Mouse (Mus musculus): ENCODE measurements around the gene Dcaf1. TPM values are rescaled to one million over a fixed set of nuclear protein-coding genes. Genes with fewer than 3 reads are reported as not detected.

Dcaf1 gene
- polyA plus RNA-seq (2015; fragmentation: Nextera tagmentation; extraction: Ambion mirVana) = 19.4 and 22.9 TPM in 2 replicates

DNA sequence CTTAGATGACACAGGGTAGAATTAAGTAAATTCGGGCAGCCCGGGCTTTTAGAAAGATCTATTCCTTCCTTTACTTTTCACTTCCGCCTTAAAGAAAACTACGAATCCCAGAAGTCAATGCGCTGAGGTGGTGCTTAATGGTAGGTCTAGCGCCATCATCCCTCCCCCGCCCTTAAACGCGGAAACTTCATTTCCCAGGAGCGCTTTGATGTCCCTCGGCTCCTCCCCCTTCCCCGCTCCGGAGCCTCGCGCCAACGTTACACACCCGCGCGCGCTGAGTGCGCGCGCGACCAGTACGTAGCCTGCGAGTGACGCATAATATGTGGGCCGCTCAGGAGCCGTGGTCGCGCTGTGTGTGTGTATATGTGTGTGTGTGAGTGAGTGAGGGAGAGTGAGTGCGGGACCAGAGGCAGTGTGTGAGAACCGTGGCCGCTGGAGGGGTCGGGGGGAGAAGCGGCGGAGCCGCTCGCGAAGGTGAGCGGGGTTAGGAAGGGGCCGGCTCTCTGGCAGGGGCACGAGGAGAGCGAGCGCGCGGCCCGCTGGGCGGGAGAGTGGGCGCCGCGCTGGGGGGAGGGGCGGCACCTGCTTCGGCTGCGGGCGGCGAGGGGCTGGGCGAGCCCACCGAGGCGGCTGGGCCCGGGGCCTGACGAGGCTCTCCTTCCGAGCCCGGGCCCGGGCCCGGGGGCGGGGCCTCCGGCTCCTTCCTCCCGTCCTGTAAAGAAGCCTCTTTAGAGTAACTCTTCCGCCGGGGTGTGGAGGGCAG is at the start of gene Dcaf1:
Gene Dcaf1 (plus strand): TSS at position 257 of the 763 bp plus-strand sequence.
- H3K27me3 ChIP-seq (ENCODE audit: control insufficient read depth, insufficient read depth, low read depth, low read length) = no peaks in the 10 kb centered on the region
- peak; percentile 98 for ATAC-seq (ENCODE audit: low read depth)
- H3K36me3 ChIP-seq (ENCODE audit: control insufficient read depth, insufficient read depth, low read length) = no peaks in the 10 kb centered on the region
- H3K4me1 ChIP-seq (replicated peaks; ENCODE audit: control insufficient read depth, insufficient read depth, low read length) = no peaks in the 10 kb centered on the region
- under 1% methylated on average over 68 of the region's 71 CpGs for WGBS
- H3K4me2 ChIP-seq (ENCODE audit: low read depth, low read length) = peak within 1 kb of the TSS; percentile 82
- H3K27ac ChIP-seq (ENCODE audit: low read length) = peak within 1 kb of the TSS; percentile 86
- H3K9ac ChIP-seq (ENCODE audit: low read length) = peak within 1 kb of the TSS; percentile 81
- peaks cover 4% of the 10 kb centered on the region; the same call in 1 of the 2 replicates for H3K9me3 ChIP-seq (ENCODE audit: control insufficient read depth, low read length)
- peak within 1 kb of the TSS; percentile 71 for H3K4me3 ChIP-seq (ENCODE audit: low read length)

DNA sequence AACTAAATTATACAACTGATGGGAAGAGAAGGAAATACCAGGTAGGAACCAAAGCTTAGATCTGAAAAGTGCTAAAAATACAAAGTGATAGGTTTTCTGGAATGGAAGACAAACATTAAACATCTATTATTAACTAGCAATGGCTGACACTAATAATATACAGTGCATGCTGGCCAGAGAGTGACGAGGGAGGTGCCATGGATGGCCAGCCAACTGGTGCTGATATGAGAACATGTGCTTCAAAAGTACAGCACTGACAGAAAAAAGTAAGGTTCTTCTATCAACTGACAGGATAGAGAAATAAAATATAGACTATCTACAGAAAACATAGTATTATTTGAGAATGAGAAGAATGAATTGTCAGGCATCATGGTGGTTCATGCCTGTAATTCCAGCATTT is 45.6 kb upstream of the Dcaf1 start:
- H3K9ac ChIP-seq (ENCODE audit: low read length) = no peak overlapping the region
- H3K4me2 ChIP-seq (ENCODE audit: low read depth, low read length) = no peak overlapping the region
- no peak overlapping the region for H3K27ac ChIP-seq (ENCODE audit: low read length)
- H3K36me3 ChIP-seq (ENCODE audit: control insufficient read depth, insufficient read depth, low read length) = no peaks in the 10 kb centered on the region
- no peak for ATAC-seq (ENCODE audit: low read depth)
- H3K27me3 ChIP-seq (ENCODE audit: control insufficient read depth, insufficient read depth, low read depth, low read length) = no peaks in the 10 kb centered on the region
- no peak overlapping the region for H3K4me3 ChIP-seq (ENCODE audit: low read length)
- H3K4me1 ChIP-seq (replicated peaks; ENCODE audit: control insufficient read depth, insufficient read depth, low read length) = no peaks in the 10 kb centered on the region
- H3K9me3 ChIP-seq (ENCODE audit: control insufficient read depth, low read length) = no peaks in the 10 kb centered on the region
- WGBS = 92% methylated on average over 1 of the region's 1 CpGs

DNA sequence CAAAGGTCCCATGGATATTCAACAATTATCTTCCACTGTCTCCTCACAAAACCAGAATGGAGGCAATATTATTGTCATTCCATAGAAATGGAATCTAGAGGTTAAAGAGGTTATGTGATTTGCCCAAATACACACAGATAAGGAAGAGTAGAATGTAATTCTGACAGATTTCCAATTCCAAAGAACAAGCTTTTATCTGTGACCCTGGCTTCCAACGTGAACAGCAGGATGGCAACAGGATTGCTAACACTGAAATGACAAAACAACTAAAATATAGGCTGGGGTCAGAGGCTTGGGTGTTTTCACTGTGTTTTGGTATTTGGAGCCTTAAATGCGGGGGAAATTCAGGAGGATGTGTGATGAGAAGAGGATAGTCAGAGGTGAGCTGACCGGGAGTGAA is 44.3 kb upstream of the Dcaf1 start:
- no peaks in the 10 kb centered on the region for H3K9me3 ChIP-seq (ENCODE audit: control insufficient read depth, low read length)
- H3K27me3 ChIP-seq (ENCODE audit: control insufficient read depth, insufficient read depth, low read depth, low read length) = no peaks in the 10 kb centered on the region
- no peak for ATAC-seq (ENCODE audit: low read depth)
- no peaks in the 10 kb centered on the region for H3K36me3 ChIP-seq (ENCODE audit: control insufficient read depth, insufficient read depth, low read length)
- H3K4me1 ChIP-seq (replicated peaks; ENCODE audit: control insufficient read depth, insufficient read depth, low read length) = no peaks in the 10 kb centered on the region
- no peak overlapping the region for H3K4me2 ChIP-seq (ENCODE audit: low read depth, low read length)
- WGBS = 77% methylated on average over 3 of the region's 3 CpGs
- H3K27ac ChIP-seq (ENCODE audit: low read length) = no peak overlapping the region
- no peak overlapping the region for H3K4me3 ChIP-seq (ENCODE audit: low read length)
- no peak overlapping the region for H3K9ac ChIP-seq (ENCODE audit: low read length)

DNA sequence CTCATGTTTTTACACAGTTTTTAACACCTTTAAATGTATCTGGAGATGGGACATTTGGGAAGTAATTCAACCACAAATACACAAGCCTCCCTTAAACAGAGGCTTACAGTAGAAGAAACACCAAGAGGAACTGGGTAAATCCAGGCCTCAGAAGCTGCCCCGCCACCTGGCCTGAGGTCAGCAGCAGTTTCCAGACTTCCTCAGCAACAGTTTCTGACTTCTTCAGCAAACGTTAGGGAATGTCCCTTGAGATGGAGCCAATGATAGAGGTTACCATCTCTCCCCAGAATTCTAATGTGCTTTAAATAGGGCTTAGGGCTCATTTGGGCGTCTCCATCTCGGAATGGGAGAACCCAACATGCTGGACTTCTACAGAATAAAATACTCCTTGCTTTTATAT is 43.4 kb upstream of the Dcaf1 start:
- Histone ChIP-seq H3K27me3 (ENCODE audit: control insufficient read depth, insufficient read depth, low read depth, low read length) (no peaks in the 10 kb centered on the region), H3K9me3 (ENCODE audit: control insufficient read depth, low read length) (no peaks in the 10 kb centered on the region), H3K4me3 (ENCODE audit: low read length) (no peak overlapping the region), H3K9ac (ENCODE audit: low read length) (no peak overlapping the region), H3K4me2 (ENCODE audit: low read depth, low read length) (no peak overlapping the region), H3K4me1 (replicated peaks; ENCODE audit: control insufficient read depth, insufficient read depth, low read length) (no peaks in the 10 kb centered on the region), H3K27ac (ENCODE audit: low read length) (no peak overlapping the region), H3K36me3 (ENCODE audit: control insufficient read depth, insufficient read depth, low read length) (no peaks in the 10 kb centered on the region)
- no peak for ATAC-seq (ENCODE audit: low read depth)
- 79% methylated on average over 4 of the region's 4 CpGs for WGBS

DNA sequence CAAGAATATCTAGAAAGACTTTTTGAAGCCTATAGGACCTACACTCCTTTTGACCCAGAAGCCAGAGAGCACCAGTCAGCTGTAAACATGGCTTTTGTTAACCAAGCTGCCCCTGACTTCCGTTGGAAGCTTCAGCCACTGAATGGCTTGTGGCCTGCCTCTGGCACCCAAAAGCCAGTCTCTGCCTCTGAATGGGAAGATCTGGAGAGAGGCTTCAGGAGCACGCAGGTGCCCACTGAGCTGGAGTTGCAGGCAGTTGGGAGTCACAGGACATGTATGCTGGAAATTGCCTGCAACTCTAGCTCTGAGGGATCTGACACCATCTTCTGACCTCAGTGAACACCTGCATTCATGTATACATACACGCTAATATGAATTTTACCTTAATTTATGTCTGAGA is 41.6 kb upstream of the Dcaf1 start:
- WGBS = 85% methylated on average over 3 of the region's 3 CpGs
- ATAC-seq (ENCODE audit: low read depth) = no peak
- Histone ChIP-seq H3K27ac (ENCODE audit: low read length) (no peak overlapping the region), H3K4me2 (ENCODE audit: low read depth, low read length) (no peak overlapping the region), H3K9ac (ENCODE audit: low read length) (no peak overlapping the region), H3K4me1 (replicated peaks; ENCODE audit: control insufficient read depth, insufficient read depth, low read length) (no peaks in the 10 kb centered on the region), H3K36me3 (ENCODE audit: control insufficient read depth, insufficient read depth, low read length) (no peaks in the 10 kb centered on the region), H3K9me3 (ENCODE audit: control insufficient read depth, low read length) (no peaks in the 10 kb centered on the region), H3K27me3 (ENCODE audit: control insufficient read depth, insufficient read depth, low read depth, low read length) (no peaks in the 10 kb centered on the region), H3K4me3 (ENCODE audit: low read length) (no peak overlapping the region)

DNA sequence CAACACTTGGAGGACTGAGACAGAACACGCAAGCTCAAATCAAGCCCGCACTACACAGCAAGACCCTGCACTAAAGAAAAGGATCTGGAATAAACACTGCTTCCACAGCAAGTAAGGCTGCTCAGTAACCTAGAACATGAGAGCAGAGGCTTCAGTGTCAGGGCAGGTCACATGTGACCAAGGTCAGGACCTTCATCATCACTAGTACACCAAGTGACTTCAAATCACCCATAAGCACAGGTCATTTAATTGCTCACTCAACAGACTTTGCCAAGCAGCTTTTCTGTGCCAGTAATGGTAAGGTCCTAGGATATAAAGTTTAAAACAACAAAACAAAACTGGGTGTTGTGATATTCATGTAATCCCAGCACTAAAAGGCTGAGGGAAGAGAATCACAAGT is 38.1 kb upstream of the Dcaf1 start:
- H3K27ac ChIP-seq (ENCODE audit: low read length) = no peak overlapping the region
- H3K4me1 ChIP-seq (replicated peaks; ENCODE audit: control insufficient read depth, insufficient read depth, low read length) = peaks cover 5% of the 10 kb centered on the region; the same call in 1 of the 2 replicates
- H3K27me3 ChIP-seq (ENCODE audit: control insufficient read depth, insufficient read depth, low read depth, low read length) = no peaks in the 10 kb centered on the region
- H3K36me3 ChIP-seq (ENCODE audit: control insufficient read depth, insufficient read depth, low read length) = no peaks in the 10 kb centered on the region
- H3K9me3 ChIP-seq (ENCODE audit: control insufficient read depth, low read length) = no peaks in the 10 kb centered on the region
- 94% methylated on average over 2 of the region's 2 CpGs for WGBS
- H3K9ac ChIP-seq (ENCODE audit: low read length) = no peak overlapping the region
- H3K4me3 ChIP-seq (ENCODE audit: low read length) = no peak overlapping the region
- H3K4me2 ChIP-seq (ENCODE audit: low read depth, low read length) = no peak overlapping the region
- no peak for ATAC-seq (ENCODE audit: low read depth)

DNA sequence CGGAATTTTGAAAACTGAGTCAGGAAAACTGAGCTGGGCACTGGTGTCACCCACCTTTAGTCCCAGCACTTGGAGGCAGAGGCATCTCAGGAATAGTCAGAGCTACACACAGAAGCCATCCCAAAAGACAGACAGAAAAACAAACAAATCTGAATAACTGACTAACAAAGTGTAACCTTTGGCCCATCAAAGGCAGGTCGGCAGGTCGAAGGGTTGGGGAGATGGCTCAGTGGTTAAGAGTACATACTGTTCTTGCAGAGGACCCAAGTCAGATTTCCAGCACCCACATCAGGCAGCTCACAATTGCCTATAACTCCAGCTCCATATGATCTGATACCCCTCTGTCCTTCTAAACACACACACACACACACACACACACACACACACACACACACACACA is 36.5 kb upstream of the Dcaf1 start:
- H3K9ac ChIP-seq (ENCODE audit: low read length) = no peak overlapping the region
- no peak overlapping the region for H3K27ac ChIP-seq (ENCODE audit: low read length)
- peaks cover 8% of the 10 kb centered on the region; the same call in 1 of the 2 replicates for H3K4me1 ChIP-seq (replicated peaks; ENCODE audit: control insufficient read depth, insufficient read depth, low read length)
- H3K4me2 ChIP-seq (ENCODE audit: low read depth, low read length) = no peak overlapping the region
- H3K4me3 ChIP-seq (ENCODE audit: low read length) = no peak overlapping the region
- 52% methylated on average over 3 of the region's 3 CpGs for WGBS
- H3K36me3 ChIP-seq (ENCODE audit: control insufficient read depth, insufficient read depth, low read length) = no peaks in the 10 kb centered on the region
- no peaks in the 10 kb centered on the region for H3K9me3 ChIP-seq (ENCODE audit: control insufficient read depth, low read length)
- no peaks in the 10 kb centered on the region for H3K27me3 ChIP-seq (ENCODE audit: control insufficient read depth, insufficient read depth, low read depth, low read length)
- ATAC-seq (ENCODE audit: low read depth) = no peak

DNA sequence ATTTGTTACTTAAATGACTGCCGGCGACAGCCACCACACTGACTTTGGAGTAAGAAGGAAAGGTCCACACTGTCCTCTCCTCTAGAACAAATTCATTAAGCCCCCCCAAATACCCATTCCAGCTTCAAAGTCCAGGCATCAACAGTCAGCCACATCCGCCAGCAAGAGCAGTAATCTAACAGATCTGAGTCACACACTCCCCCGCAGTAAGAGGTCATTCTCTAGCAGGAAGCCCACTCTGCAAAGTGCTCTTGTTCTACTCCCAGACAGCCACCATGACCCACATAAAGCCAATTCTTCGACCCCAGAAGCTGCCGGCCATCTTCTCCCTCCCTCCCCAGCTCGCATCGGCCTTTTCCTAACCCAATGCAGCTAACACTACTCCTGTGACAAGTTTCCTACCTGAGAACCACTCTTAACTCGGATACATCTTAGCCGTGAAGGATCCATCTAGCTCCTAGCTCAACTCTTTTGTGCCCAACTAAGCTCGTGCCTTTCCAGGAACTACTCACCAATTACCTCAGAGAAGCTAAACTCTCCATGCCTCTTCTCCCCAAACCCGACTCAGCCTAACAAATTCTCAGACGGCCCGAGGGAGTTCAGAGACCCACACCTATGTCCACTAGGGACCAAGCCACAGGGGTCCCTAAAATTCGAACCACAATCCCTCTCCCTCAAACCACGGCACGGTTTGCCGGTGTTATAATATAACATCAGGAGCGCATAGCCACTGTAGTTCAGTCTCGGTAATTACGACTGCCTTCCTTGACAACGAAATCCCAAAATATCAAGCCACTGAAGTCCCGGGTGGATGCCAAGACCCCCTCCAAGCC is 33.5 kb upstream of the Dcaf1 start:
- Histone ChIP-seq H3K4me2 (ENCODE audit: low read depth, low read length) (peak overlapping the region; percentile 93), H3K9ac (ENCODE audit: low read length) (peak overlapping the region; percentile 98), H3K36me3 (ENCODE audit: control insufficient read depth, insufficient read depth, low read length) (no peaks in the 10 kb centered on the region), H3K4me3 (ENCODE audit: low read length) (peak overlapping the region; percentile 86), H3K27me3 (ENCODE audit: control insufficient read depth, insufficient read depth, low read depth, low read length) (no peaks in the 10 kb centered on the region), H3K9me3 (ENCODE audit: control insufficient read depth, low read length) (no peaks in the 10 kb centered on the region), H3K27ac (ENCODE audit: low read length) (peak overlapping the region; percentile 81), H3K4me1 (replicated peaks; ENCODE audit: control insufficient read depth, insufficient read depth, low read length) (peaks cover 8% of the 10 kb centered on the region; the same call in 1 of the 2 replicates)
- ATAC-seq (ENCODE audit: low read depth) = peak; percentile 13
- WGBS = 6% methylated on average over 23 of the region's 23 CpGs

DNA sequence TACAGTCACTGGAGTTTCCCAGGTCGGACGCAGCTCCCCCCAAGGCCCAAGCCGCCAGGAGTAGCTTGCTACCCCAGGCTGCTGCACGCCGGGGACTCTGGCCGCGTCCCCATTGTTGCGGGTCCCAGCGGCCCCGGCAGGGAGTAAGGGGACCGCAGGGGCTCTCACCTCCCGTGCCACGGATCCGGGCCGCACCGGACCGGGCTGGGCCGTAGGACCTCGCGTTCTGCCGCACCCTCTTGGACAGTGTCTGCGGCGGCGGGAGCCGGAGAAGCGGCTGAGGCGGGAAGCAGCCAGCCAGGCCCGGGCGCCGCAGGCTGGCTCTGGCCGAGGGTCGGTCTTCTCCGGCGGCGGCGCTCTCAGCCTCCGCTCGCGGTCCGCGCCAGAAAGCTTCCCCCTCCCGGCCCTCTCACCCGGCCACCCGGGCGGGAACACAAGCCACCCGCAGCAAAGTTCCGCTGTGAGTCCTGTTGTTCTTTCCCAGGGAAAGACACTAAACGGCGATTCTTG is 32.8 kb upstream of the Dcaf1 start, which contains the start of gene Rad54l2:
Gene Rad54l2 (minus strand): TSS at position 383 of the 510 bp plus-strand sequence.
- peak within 1 kb of the TSS; percentile 98 for H3K9ac ChIP-seq (ENCODE audit: low read length)
- peaks cover 8% of the 10 kb centered on the region; the same call in 1 of the 2 replicates for H3K4me1 ChIP-seq (replicated peaks; ENCODE audit: control insufficient read depth, insufficient read depth, low read length)
- 0% methylated on average over 31 of the region's 49 CpGs for WGBS
- peak within 1 kb of the TSS; percentile 86 for H3K4me3 ChIP-seq (ENCODE audit: low read length)
- ATAC-seq (ENCODE audit: low read depth) = peak; percentile 93
- H3K27me3 ChIP-seq (ENCODE audit: control insufficient read depth, insufficient read depth, low read depth, low read length) = no peaks in the 10 kb centered on the region
- peak within 1 kb of the TSS; percentile 81 for H3K27ac ChIP-seq (ENCODE audit: low read length)
- H3K9me3 ChIP-seq (ENCODE audit: control insufficient read depth, low read length) = no peaks in the 10 kb centered on the region
- H3K36me3 ChIP-seq (ENCODE audit: control insufficient read depth, insufficient read depth, low read length) = no peaks in the 10 kb centered on the region
- H3K4me2 ChIP-seq (ENCODE audit: low read depth, low read length) = peak within 1 kb of the TSS; percentile 93
